Mouse (Mus musculus): ENCODE measurements around the gene Slc9a1. TPM values are rescaled to one million over a fixed set of nuclear protein-coding genes. Genes with fewer than 3 reads are reported as not detected.

Gene Slc9a1
- polyA plus RNA-seq, 1 experiment from 2014 or later = 9.1 TPM

GRCm38 (mm10) chr4:133408006-133408405 is 38.5 kb downstream of the Slc9a1 start:
- Histone ChIP-seq H3K27ac (ENCODE audit: low read length) (peak overlapping the region; percentile 60), H3K9ac (ENCODE audit: low read depth, low read length) (peak overlapping the region; percentile 49; the same call in 1 of the 2 replicates)

GRCm38 (mm10) chr4:133410994-133411393 is 41.5 kb downstream of the Slc9a1 start:
- 86% methylated on average over 14 of the region's 14 CpGs for WGBS
- Histone ChIP-seq H3K4me1 (ENCODE audit: control insufficient read depth, insufficient read depth, low read length) (peaks cover 28% of the 10 kb centered on the region), H3K4me2 (ENCODE audit: low read depth, low read length) (no peak overlapping the region), H3K9ac (ENCODE audit: low read depth, low read length) (no peak overlapping the region), H3K9me3 (ENCODE audit: control insufficient read depth, low read length) (no peaks in the 10 kb centered on the region), H3K4me3 (ENCODE audit: low read length) (no peak overlapping the region), H3K27ac (ENCODE audit: low read length) (no peak overlapping the region), H3K36me3 (ENCODE audit: control insufficient read depth, insufficient read depth, low read length) (peaks cover 4% of the 10 kb centered on the region; the same call in 1 of the 2 replicates), H3K27me3 (replicated peaks; ENCODE audit: control insufficient read depth, insufficient read depth, low read length) (no peaks in the 10 kb centered on the region)
- ATAC-seq = no peak

More at GRCm38 (mm10) chr4:133408006-133408405, 38.5 kb downstream of the Slc9a1 start:
- ATAC-seq = peak; percentile 22; the same call in 1 of the 2 replicates
- no peak overlapping the region for H3K4me2 ChIP-seq (ENCODE audit: low read depth, low read length)
- H3K27me3 ChIP-seq (replicated peaks; ENCODE audit: control insufficient read depth, insufficient read depth, low read length) = no peaks in the 10 kb centered on the region
- H3K4me1 ChIP-seq (ENCODE audit: control insufficient read depth, insufficient read depth, low read length) = peaks cover 28% of the 10 kb centered on the region
- no peaks in the 10 kb centered on the region for H3K9me3 ChIP-seq (ENCODE audit: control insufficient read depth, low read length)
- H3K4me3 ChIP-seq (ENCODE audit: low read length) = no peak overlapping the region
- 54% methylated on average over 7 of the region's 7 CpGs for WGBS
- 0 out of 2 replicates have a peak, but pooled peaks cover 2% of the 10 kb centered on the region for H3K36me3 ChIP-seq (ENCODE audit: control insufficient read depth, insufficient read depth, low read length)

GRCm38 (mm10) chr4:133412096-133412495 is 42.6 kb downstream of the Slc9a1 start:
- WGBS = 86% methylated on average over 14 of the region's 14 CpGs
- H3K36me3 ChIP-seq (ENCODE audit: control insufficient read depth, insufficient read depth, low read length) = peaks cover 4% of the 10 kb centered on the region; the same call in 1 of the 2 replicates
- H3K9ac ChIP-seq (ENCODE audit: low read depth, low read length) = no peak overlapping the region
- ATAC-seq = no peak
- H3K4me3 ChIP-seq (ENCODE audit: low read length) = no peak overlapping the region
- no peak overlapping the region for H3K27ac ChIP-seq (ENCODE audit: low read length)
- no peak overlapping the region for H3K4me2 ChIP-seq (ENCODE audit: low read depth, low read length)
- H3K9me3 ChIP-seq (ENCODE audit: control insufficient read depth, low read length) = no peaks in the 10 kb centered on the region
- no peaks in the 10 kb centered on the region for H3K27me3 ChIP-seq (replicated peaks; ENCODE audit: control insufficient read depth, insufficient read depth, low read length)
- peaks cover 17% of the 10 kb centered on the region for H3K4me1 ChIP-seq (ENCODE audit: control insufficient read depth, insufficient read depth, low read length)

GRCm38 (mm10) chr4:133412575-133413540 is 43.4 kb downstream of the Slc9a1 start:
- Histone ChIP-seq H3K27ac (ENCODE audit: low read length) (no peak overlapping the region), H3K4me3 (ENCODE audit: low read length) (no peak overlapping the region), H3K27me3 (replicated peaks; ENCODE audit: control insufficient read depth, insufficient read depth, low read length) (no peaks in the 10 kb centered on the region), H3K4me1 (ENCODE audit: control insufficient read depth, insufficient read depth, low read length) (peaks cover 10% of the 10 kb centered on the region), H3K9me3 (ENCODE audit: control insufficient read depth, low read length) (no peaks in the 10 kb centered on the region), H3K4me2 (ENCODE audit: low read depth, low read length) (no peak overlapping the region), H3K9ac (ENCODE audit: low read depth, low read length) (no peak overlapping the region), H3K36me3 (ENCODE audit: control insufficient read depth, insufficient read depth, low read length) (peaks cover 4% of the 10 kb centered on the region; the same call in 1 of the 2 replicates)
- no peak for ATAC-seq
- WGBS = 87% methylated on average over 16 of the region's 16 CpGs

GRCm38 (mm10) chr4:133413617-133414016 is 44.1 kb downstream of the Slc9a1 start:
- peaks cover 4% of the 10 kb centered on the region; the same call in 1 of the 2 replicates for H3K36me3 ChIP-seq (ENCODE audit: control insufficient read depth, insufficient read depth, low read length)
- 92% methylated on average over 7 of the region's 7 CpGs for WGBS
- no peak overlapping the region for H3K27ac ChIP-seq (ENCODE audit: low read length)
- no peaks in the 10 kb centered on the region for H3K27me3 ChIP-seq (replicated peaks; ENCODE audit: control insufficient read depth, insufficient read depth, low read length)
- ATAC-seq = no peak
- no peak overlapping the region for H3K4me3 ChIP-seq (ENCODE audit: low read length)
- H3K9me3 ChIP-seq (ENCODE audit: control insufficient read depth, low read length) = no peaks in the 10 kb centered on the region
- H3K4me2 ChIP-seq (ENCODE audit: low read depth, low read length) = no peak overlapping the region
- no peak overlapping the region for H3K9ac ChIP-seq (ENCODE audit: low read depth, low read length)
- H3K4me1 ChIP-seq (ENCODE audit: control insufficient read depth, insufficient read depth, low read length) = peaks cover 3% of the 10 kb centered on the region; the same call in 1 of the 2 replicates

- WGBS = 66% methylated on average over 4 of the region's 4 CpGs
- H3K4me3 ChIP-seq (ENCODE audit: low read length) = no peak overlapping the region
- H3K9me3 ChIP-seq (ENCODE audit: control insufficient read depth, low read length) = no peaks in the 10 kb centered on the region
- H3K36me3 ChIP-seq (ENCODE audit: control insufficient read depth, insufficient read depth, low read length) = peaks cover 4% of the 10 kb centered on the region; the same call in 1 of the 2 replicates
- no peaks in the 10 kb centered on the region for H3K27me3 ChIP-seq (replicated peaks; ENCODE audit: control insufficient read depth, insufficient read depth, low read length)
- H3K9ac ChIP-seq (ENCODE audit: low read depth, low read length) = no peak overlapping the region
- H3K4me1 ChIP-seq (ENCODE audit: control insufficient read depth, insufficient read depth, low read length) = no peaks in the 10 kb centered on the region
- no peak overlapping the region for H3K4me2 ChIP-seq (ENCODE audit: low read depth, low read length)
- H3K27ac ChIP-seq (ENCODE audit: low read length) = no peak overlapping the region
- ATAC-seq = no peak
Observed at GRCm38 (mm10) chr4:133414920-133415319, 45.4 kb downstream of the Slc9a1 start.

GRCm38 (mm10) chr4:133419312-133420004 is 50.0 kb downstream of the Slc9a1 start:
- Histone ChIP-seq H3K36me3 (ENCODE audit: control insufficient read depth, insufficient read depth, low read length) (peaks cover 7% of the 10 kb centered on the region; the same call in 1 of the 2 replicates), H3K4me3 (ENCODE audit: low read length) (no peak overlapping the region), H3K27me3 (replicated peaks; ENCODE audit: control insufficient read depth, insufficient read depth, low read length) (no peaks in the 10 kb centered on the region), H3K4me1 (ENCODE audit: control insufficient read depth, insufficient read depth, low read length) (peaks cover 2% of the 10 kb centered on the region; the same call in 1 of the 2 replicates), H3K27ac (ENCODE audit: low read length) (no peak overlapping the region), H3K9ac (ENCODE audit: low read depth, low read length) (no peak overlapping the region), H3K9me3 (ENCODE audit: control insufficient read depth, low read length) (no peaks in the 10 kb centered on the region), H3K4me2 (ENCODE audit: low read depth, low read length) (no peak overlapping the region)
- 69% methylated on average over 14 of the region's 14 CpGs for WGBS
- ATAC-seq = no peak

GRCm38 (mm10) chr4:133421989-133422388 is 52.5 kb downstream of the Slc9a1 start:
- no peak overlapping the region for H3K4me3 ChIP-seq (ENCODE audit: low read length)
- H3K9me3 ChIP-seq (ENCODE audit: control insufficient read depth, low read length) = no peaks in the 10 kb centered on the region
- H3K4me2 ChIP-seq (ENCODE audit: low read depth, low read length) = no peak overlapping the region
- H3K4me1 ChIP-seq (ENCODE audit: control insufficient read depth, insufficient read depth, low read length) = peaks cover 3% of the 10 kb centered on the region; the same call in 1 of the 2 replicates
- WGBS = 95% methylated on average over 12 of the region's 12 CpGs
- no peaks in the 10 kb centered on the region for H3K27me3 ChIP-seq (replicated peaks; ENCODE audit: control insufficient read depth, insufficient read depth, low read length)
- no peak overlapping the region for H3K27ac ChIP-seq (ENCODE audit: low read length)
- H3K9ac ChIP-seq (ENCODE audit: low read depth, low read length) = no peak overlapping the region
- H3K36me3 ChIP-seq (ENCODE audit: control insufficient read depth, insufficient read depth, low read length) = peaks cover 7% of the 10 kb centered on the region; the same call in 1 of the 2 replicates
- ATAC-seq = no peak

- Histone ChIP-seq H3K4me3 (ENCODE audit: low read length) (no peak overlapping the region), H3K4me1 (ENCODE audit: control insufficient read depth, insufficient read depth, low read length) (peaks cover 3% of the 10 kb centered on the region; the same call in 1 of the 2 replicates), H3K36me3 (ENCODE audit: control insufficient read depth, insufficient read depth, low read length) (peaks cover 7% of the 10 kb centered on the region; the same call in 1 of the 2 replicates), H3K27ac (ENCODE audit: low read length) (no peak overlapping the region), H3K9me3 (ENCODE audit: control insufficient read depth, low read length) (no peaks in the 10 kb centered on the region), H3K4me2 (ENCODE audit: low read depth, low read length) (no peak overlapping the region), H3K27me3 (replicated peaks; ENCODE audit: control insufficient read depth, insufficient read depth, low read length) (no peaks in the 10 kb centered on the region), H3K9ac (ENCODE audit: low read depth, low read length) (no peak overlapping the region)
- WGBS = 86% methylated on average over 15 of the region's 15 CpGs
- ATAC-seq = no peak
Observed at GRCm38 (mm10) chr4:133422601-133423000, 53.1 kb downstream of the Slc9a1 start.
